Mouse (Mus musculus) forebrain, embryonic 14.5 days (tissue): ENCODE results near the gene Npc1l1. TPM values are rescaled to one million over a fixed set of nuclear protein-coding genes. Genes with fewer than 3 reads are reported as not detected.

Experiments
- ATAC-seq: fragments of 200-750 bp; cut with Nextera tagmentation; 2 replicates; pipeline ENCODE4 v1.8.0; 2017; ENCODE audit warnings: mild to moderate bottlenecking, moderate library complexity
- DNase-seq: peaks from one replicate; pipeline ENCODE4 v3.0.0-alpha.2; 2015; ENCODE audit warnings: low spot score
- H3K27ac ChIP-seq: fragments of 300-500 bp; sonication (generic); 2 replicates; pipeline ENCODE4 v1.5.1; 2014; ENCODE audit warnings: low read depth, mild to moderate bottlenecking, control low read depth, low read length, moderate library complexity
- H3K27me3 ChIP-seq: fragments of 300-500 bp; sonication (generic); replicated peaks from 2 replicates; pipeline ENCODE4 v1.6.1; 2014; ENCODE audit warnings: low read length, control low read depth, mixed read lengths; ENCODE audit not compliant: control insufficient read depth, insufficient read depth
- H3K36me3 ChIP-seq: fragments of 300-500 bp; sonication (generic); 2 replicates; pipeline ENCODE4 v1.6.1; 2014; ENCODE audit warnings: low read length, control low read depth; ENCODE audit not compliant: control insufficient read depth, insufficient read depth
- H3K4me1 ChIP-seq: fragments of 300-500 bp; sonication (generic); 2 replicates; pipeline ENCODE4 v1.6.1; 2014; ENCODE audit warnings: antibody characterized with exemption, low read length, control low read depth; ENCODE audit not compliant: control insufficient read depth, insufficient read depth
- H3K4me2 ChIP-seq: fragments of 300-500 bp; sonication (generic); 2 replicates; pipeline ENCODE4 v1.6.1; 2014; ENCODE audit warnings: mild to moderate bottlenecking, control low read depth, low read length
- H3K4me3 ChIP-seq: fragments of 300-500 bp; sonication (generic); 2 replicates; pipeline ENCODE4 v1.5.1; 2014; ENCODE audit warnings: low read depth, low read length, control low read depth
- H3K9ac ChIP-seq: fragments of 300-500 bp; sonication (generic); 2 replicates; pipeline ENCODE4 v1.6.1; 2014; ENCODE audit warnings: mild to moderate bottlenecking, low read length, control low read depth, moderate library complexity
- H3K9me3 ChIP-seq: fragments of 300-500 bp; sonication (generic); replicated peaks from 2 replicates; pipeline ENCODE4 v1.6.1; 2016; ENCODE audit warnings: low read length, control low read depth, mixed read lengths; ENCODE audit not compliant: control insufficient read depth
- polyA plus RNA-seq: library from polyadenylated mRNA; unstranded; fragments of >200 nt; fragmentation: Nextera tagmentation; extraction: Ambion mirVana; gene quantifications from 2 replicates; pipeline ENCODE4 v1.2.1, GENCODE M21; 2014

The Npc1l1 gene
- polyA plus RNA-seq, 1 experiment from 2014 or later, result 0.05 TPM

GRCm38 (mm10) chr11:6161549-6161948 lies 68.4 kb downstream of the Npc1l1 start:
- Histone ChIP-seq H3K4me2 (no peak overlapping the region), H3K4me1 (no peaks in the 10 kb centered on the region; the same call in 1 of the 2 replicates), H3K9ac (no peak overlapping the region), H3K9me3 (no peaks in the 10 kb centered on the region), H3K4me3 (no peak overlapping the region), H3K27ac (no peak overlapping the region), H3K27me3 (no peaks in the 10 kb centered on the region), H3K36me3 (no peaks in the 10 kb centered on the region)
- ATAC-seq, result no peak
- no peak for DNase-seq

Other genes starting within 250 kb of the Npc1l1 start
- gene Camk2b, start 163.8 kb downstream of the Npc1l1 start, polyA plus RNA-seq, result 51.6 and 87.1 TPM in 2 replicates
- 0.35 and 0.95 TPM in 2 replicates for gene A730071L15Rik, start 30.1 kb downstream of the Npc1l1 start, polyA plus RNA-seq
- 49.7 and 50.3 TPM in 2 replicates for gene Nudcd3, start 29.7 kb downstream of the Npc1l1 start, polyA plus RNA-seq
- gene Ddx56, start 37.6 kb upstream of the Npc1l1 start, polyA plus RNA-seq, result 84.3 and 91.7 TPM in 2 replicates
- gene Tmed4, start 44.7 kb upstream of the Npc1l1 start, polyA plus RNA-seq, result 171 and 172 TPM in 2 replicates
- 54.8 and 72.0 TPM in 2 replicates for gene Ogdh, start 61.5 kb upstream of the Npc1l1 start, polyA plus RNA-seq
- 28.6 and 32.6 TPM in 2 replicates for gene Zmiz2, start 158.9 kb upstream of the Npc1l1 start, polyA plus RNA-seq
- gene Ppia, start 185.3 kb upstream of the Npc1l1 start, polyA plus RNA-seq, result 4,105 and 4,592 TPM in 2 replicates
- 593 and 826 TPM in 2 replicates for gene H2afv, start 214.3 kb upstream of the Npc1l1 start, polyA plus RNA-seq
- 8.7 and 12.1 TPM in 2 replicates for gene Purb, start 245.8 kb upstream of the Npc1l1 start, polyA plus RNA-seq